Comparison of ENCODE assay signal across 8 mouse cellular contexts in genomic region chr2:156421381-156422110, GRCm38 (mm10). TPM values are rescaled to one million over a fixed set of nuclear protein-coding genes. Genes with fewer than 3 reads are reported as not detected.
DNase-seq lines count a peak whose midpoint lies in the region; ATAC-seq and TF ChIP-seq lines count a peak whose summit lies in the region.

No protein-coding gene starts in this region.

- peak overlapping the region; percentile 61 for H3K4me3 ChIP-seq in spleen, adult 2 months (ENCODE audit: extremely low read depth, insufficient read depth, insufficient read length)
- peak overlapping the region; percentile 56 for H3K4me3 ChIP-seq in heart, embryonic 16.5 days (ENCODE audit: low read length)
- H3K4me3 ChIP-seq in layer of hippocampus, adult 2 months, result peak overlapping the region; percentile 66

- peaks cover 8% of the 10 kb centered on the region for H3K4me1 ChIP-seq in spleen, adult 2 months (ENCODE audit: control insufficient read depth, insufficient read depth, insufficient read length)
- H3K4me1 ChIP-seq in heart, embryonic 16.5 days (ENCODE audit: control insufficient read depth, insufficient read depth, low read length), result peaks cover 15% of the 10 kb centered on the region; the same call in 1 of the 2 replicates

- DNase-seq in spleen, adult 2 months (ENCODE audit: low read depth in 1 of 2, low spot score in 2 of 2), result no peak
- DNase-seq in spleen, adult 12 weeks (ENCODE audit: low spot score), result no peak
- DNase-seq in cerebellum, postnatal 14 days, result peak; percentile 53 to 57
- DNase-seq in layer of hippocampus, adult 2 months (ENCODE audit: low spot score in 2 of 2), result peak; percentile 42 to 47
- peak; percentile 47 for DNase-seq in lung, postnatal 36 days
- DNase-seq in right cerebral cortex, adult 18-20 months, result peak; percentile 67
- no peak for DNase-seq in ovary, adult 18-20 months (ENCODE audit: low spot score)

- H3K9ac ChIP-seq in heart, embryonic 16.5 days (ENCODE audit: low read length), result peak overlapping the region; percentile 72

- TF ChIP-seq CTCF in spleen, adult 2 months (IDR thresholded peaks at IDR 0.05; ENCODE audit: extremely low read depth, insufficient read depth, insufficient read length, insufficient replicate concordance), result no peak
- TF ChIP-seq CTCF in layer of hippocampus, adult 2 months (conservative IDR thresholded peaks at IDR 0.05), result no peak

- H3K4me2 ChIP-seq in heart, embryonic 16.5 days (ENCODE audit: low read depth, low read length), result peak overlapping the region; percentile 98

- ATAC-seq in heart, embryonic 16.5 days (replicated peaks; ENCODE audit: extremely low read depth, insufficient read depth, low FRiP score), result peak; percentile 30

- no peak for TF ChIP-seq POLR2A in spleen, adult 2 months (IDR thresholded peaks at IDR 0.05; ENCODE audit: low read depth, low read length)

- 2% methylated on average over 36 of the region's 36 CpGs for WGBS in spleen, adult 2 months
- WGBS in heart, embryonic 16.5 days, result under 1% methylated on average over 36 of the region's 36 CpGs

- H3K9me3 ChIP-seq in heart, embryonic 16.5 days (replicated peaks; ENCODE audit: control insufficient read depth, low read length), result no peaks in the 10 kb centered on the region

- no peak overlapping the region for H3K27ac ChIP-seq in spleen, adult 2 months (ENCODE audit: insufficient read depth, low read length)
- H3K27ac ChIP-seq in heart, embryonic 16.5 days (ENCODE audit: low read length), result no peak overlapping the region
- peak overlapping the region; percentile 91 for H3K27ac ChIP-seq in layer of hippocampus, adult 2 months

- H3K36me3 ChIP-seq in spleen, adult 2 months (ENCODE audit: control insufficient read depth, insufficient read depth, low read length), result no peaks in the 10 kb centered on the region
- no peaks in the 10 kb centered on the region for H3K36me3 ChIP-seq in heart, embryonic 16.5 days (ENCODE audit: control insufficient read depth, insufficient read depth)

- peaks cover 9% of the 10 kb centered on the region for H3K27me3 ChIP-seq in spleen, adult 2 months (ENCODE audit: control insufficient read depth, insufficient read depth, low read length)
- peaks cover 30% of the 10 kb centered on the region for H3K27me3 ChIP-seq in heart, embryonic 16.5 days (ENCODE audit: control insufficient read depth, insufficient read depth, low read length)

RNA-seq across cellular contexts. Expression of gene Epb41l1, which starts 0.8 kb away (rescaled TPM):
- 3.2 and 4.4 TPM in 2 replicates for polyA plus RNA-seq in spleen, adult 2 months (2012; rRNA removed)
- 0.76 and 0.94 TPM in 2 replicates for polyA plus RNA-seq in heart, embryonic 16.5 days (2015; fragmentation: Nextera tagmentation; extraction: Ambion mirVana)
- 100 to 1,000 TPM; 340 to 347 TPM for total RNA-seq in layer of hippocampus, adult 2 months (2021)

Comparison
In these comparisons a context has a peak if more than half of its experiments do, and no peak if none do; other contexts are left out.
1. DNase-seq: peak in cerebellum, postnatal 14 days (2 of 2), layer of hippocampus, adult 2 months (2 of 2), lung, postnatal 36 days (single experiment) and right cerebral cortex, adult 18-20 months (single experiment); none in spleen, adult 2 months (0 of 2), spleen, adult 12 weeks (single experiment) and ovary, adult 18-20 months (single experiment).
2. Peak in every context shown above with its lines, with median percentiles within 50 percentile points of each other: H3K4me3 ChIP-seq.